Mouse (Mus musculus) thymus, adult 2 months (tissue): ENCODE data around the gene Ebf1. TPM values are rescaled to one million over a fixed set of nuclear protein-coding genes. Genes with fewer than 3 reads are reported as not detected.
A peak's percentile ranks its signal among the peaks of the same experiment; 100 is the strongest.

ENCODE experiments used
- DNase-seq: peaks from one replicate; pipeline ENCODE4 v3.0.0; 2021
- H3K27ac ChIP-seq: fragments of 200-500 bp; 2 replicates; pipeline ENCODE4 v1.5.1; 2012; ENCODE audit warnings: low read length, control low read depth; ENCODE audit not compliant: control insufficient read depth, insufficient read depth
- H3K27me3 ChIP-seq: fragments of 200-500 bp; 2 replicates; pipeline ENCODE4 v1.6.1; 2012; ENCODE audit warnings: mild to moderate bottlenecking, low read length, moderate library complexity, mixed read lengths; ENCODE audit not compliant: control insufficient read depth, insufficient read depth
- H3K36me3 ChIP-seq: fragments of 200-500 bp; 2 replicates; pipeline ENCODE4 v1.6.1; 2012; ENCODE audit warnings: mild to moderate bottlenecking, low read length, moderate library complexity; ENCODE audit not compliant: control insufficient read depth, insufficient read depth
- H3K4me1 ChIP-seq: fragments of 200-500 bp; replicated peaks from 2 replicates; pipeline ENCODE4 v1.6.1; 2012; ENCODE audit warnings: low read length; ENCODE audit not compliant: control insufficient read depth, insufficient read depth
- H3K4me3 ChIP-seq: fragments of 200-500 bp; 2 replicates; pipeline ENCODE4 v1.5.1; 2012; ENCODE audit warnings: mild to moderate bottlenecking, low read length, control low read depth, moderate library complexity; ENCODE audit not compliant: control insufficient read depth, insufficient read depth
- CTCF ChIP-seq: fragments of 200-500 bp; IDR thresholded peaks from 2 replicates; pipeline ENCODE4 v1.5.1; 2012; ENCODE audit warnings: mild to moderate bottlenecking, control low read depth, low read length, moderate library complexity, borderline replicate concordance; ENCODE audit not compliant: control insufficient read depth, poor library complexity, insufficient read depth; ENCODE audit errors: extremely low read depth
- POLR2A ChIP-seq: fragments of 200-500 bp; IDR thresholded peaks from 2 replicates; pipeline ENCODE4 v1.6.1; 2012; ENCODE audit warnings: mild to moderate bottlenecking, low read length, control low read depth, moderate library complexity; ENCODE audit not compliant: control insufficient read depth, poor library complexity, insufficient read depth; ENCODE audit errors: extremely low read depth
- WGBS: fragments of 180-500 bp; shearing (Covaris S2); methylation state at CpG from one replicate; pipeline ENCODE4 v1.1.7; 2018; 5-methylcytosine and 5-hydroxymethylcytosine counted together
- polyA plus RNA-seq: library from polyadenylated mRNA; depleted of rRNA; stranded (reverse); fragments of >200 nt; gene quantifications from 2 replicates; pipeline ENCODE4 v1.2.3, GENCODE M21; 2012

Ebf1 gene
- polyA plus RNA-seq, 1 experiment, result 4.4 TPM

DNA sequence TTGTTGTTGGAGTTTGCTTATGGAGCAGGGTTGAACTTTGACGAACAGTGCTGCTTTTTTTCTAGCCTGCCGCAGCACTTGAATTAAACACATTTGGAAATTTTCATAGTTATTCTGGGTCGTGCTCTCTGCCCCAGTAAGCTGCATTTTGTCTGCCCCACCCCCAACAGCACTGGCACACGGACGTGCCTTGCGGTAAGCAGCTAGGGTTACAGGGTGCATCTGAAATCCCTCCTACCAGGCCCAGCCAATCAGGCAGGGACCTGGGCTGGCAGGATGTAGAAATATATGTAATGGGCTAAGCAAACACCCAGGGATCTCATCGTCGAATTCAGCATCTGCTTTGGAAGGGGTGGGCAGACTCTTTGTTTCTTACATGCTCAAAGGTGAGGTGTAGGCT lies 307.8 kb downstream of the Ebf1 start:
- H3K36me3 ChIP-seq, result no peaks in the 10 kb centered on the region
- 73% methylated on average over 8 of the region's 8 CpGs for WGBS
- peak overlapping the region; percentile 51; the same call in 1 of the 2 replicates for H3K27ac ChIP-seq
- H3K27me3 ChIP-seq, result no peaks in the 10 kb centered on the region
- H3K4me1 ChIP-seq, result 0 out of 2 replicates have a peak, but pooled peaks cover 5% of the 10 kb centered on the region
- no peak for TF ChIP-seq CTCF
- TF ChIP-seq POLR2A, result no peak
- H3K4me3 ChIP-seq, result no peak overlapping the region
- DNase-seq, result peak; percentile 39

- no peak for DNase-seq
- Histone ChIP-seq H3K36me3 (no peaks in the 10 kb centered on the region), H3K27me3 (no peaks in the 10 kb centered on the region), H3K27ac (no peak overlapping the region), H3K4me3 (no peak overlapping the region), H3K4me1 (0 out of 2 replicates have a peak, but pooled peaks cover 5% of the 10 kb centered on the region)
- TF ChIP-seq CTCF, result no peak
- TF ChIP-seq POLR2A, result no peak
- 94% methylated on average over 12 of the region's 12 CpGs for WGBS
These were observed 308.8 kb downstream of the Ebf1 start for GRCm38 (mm10) chr11:44925806-44926525.

DNA sequence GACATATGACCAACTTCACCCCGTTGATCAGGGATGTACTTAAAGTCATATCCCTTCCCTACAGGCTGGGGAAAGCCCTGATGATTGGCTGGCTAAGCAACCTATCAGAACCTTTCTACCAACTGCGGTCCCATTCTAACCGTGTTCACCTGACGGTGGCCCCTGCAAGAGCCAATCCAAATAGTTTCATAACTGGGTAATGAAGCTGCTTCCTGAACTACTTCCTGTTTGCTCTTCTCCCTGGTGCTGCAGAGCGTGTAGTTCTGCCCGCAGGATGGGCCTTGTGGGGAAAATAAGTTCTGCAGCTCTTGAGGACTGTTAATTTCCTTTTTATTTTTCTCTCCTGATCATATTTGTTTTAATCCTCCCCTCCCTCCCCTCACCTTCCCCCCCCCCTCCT lies 311.3 kb downstream of the Ebf1 start:
- DNase-seq, result no peak
- WGBS, result 31% methylated on average over 6 of the region's 6 CpGs
- no peaks in the 10 kb centered on the region for H3K27me3 ChIP-seq
- H3K4me1 ChIP-seq, result 0 out of 2 replicates have a peak, but pooled peaks cover 5% of the 10 kb centered on the region
- H3K36me3 ChIP-seq, result no peaks in the 10 kb centered on the region
- no peak overlapping the region for H3K4me3 ChIP-seq
- no peak overlapping the region for H3K27ac ChIP-seq
- TF ChIP-seq CTCF, result no peak

DNA sequence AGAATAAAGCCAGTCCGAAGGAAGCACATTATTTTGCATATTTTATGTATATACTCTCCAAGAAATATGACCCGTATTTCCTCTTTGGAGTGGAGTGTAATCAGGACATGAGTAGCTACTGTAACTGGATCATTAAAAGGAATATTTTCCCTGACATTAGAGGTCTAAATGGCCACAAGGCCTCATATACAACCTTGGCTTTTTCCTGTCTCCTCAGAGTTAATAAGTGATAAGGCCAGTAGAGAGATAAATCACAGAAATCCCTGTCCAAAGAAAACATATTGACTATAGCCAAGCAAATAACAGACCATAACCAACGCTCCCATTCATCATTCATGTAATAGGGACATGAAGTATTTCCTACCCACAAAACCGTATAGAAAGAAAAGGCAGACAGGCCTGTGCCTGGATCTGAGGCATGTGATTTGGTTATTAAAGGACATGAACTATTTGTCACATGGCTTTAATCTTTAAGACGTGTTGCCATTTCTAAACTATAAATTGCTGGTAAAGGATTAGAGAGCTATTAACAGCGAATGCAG lies 315.9 kb downstream of the Ebf1 start:
- 93% methylated on average over 6 of the region's 6 CpGs for WGBS
- no peaks in the 10 kb centered on the region for H3K36me3 ChIP-seq
- 0 out of 2 replicates have a peak, but pooled peaks cover 2% of the 10 kb centered on the region for H3K4me1 ChIP-seq
- DNase-seq, result no peak
- H3K27ac ChIP-seq, result no peak overlapping the region
- H3K27me3 ChIP-seq, result no peaks in the 10 kb centered on the region
- H3K4me3 ChIP-seq, result no peak overlapping the region
- TF ChIP-seq CTCF (no peak), POLR2A (no peak)

- H3K27ac ChIP-seq, result no peak overlapping the region
- TF ChIP-seq POLR2A (no peak), CTCF (no peak)
- no peaks in the 10 kb centered on the region for H3K27me3 ChIP-seq
- no peaks in the 10 kb centered on the region for H3K36me3 ChIP-seq
- no peak overlapping the region for H3K4me3 ChIP-seq
- no peaks in the 10 kb centered on the region for H3K4me1 ChIP-seq
- 94% methylated on average over 4 of the region's 4 CpGs for WGBS
- no peak for DNase-seq
These were observed 326.7 kb downstream of the Ebf1 start for GRCm38 (mm10) chr11:44943781-44944180.

DNA sequence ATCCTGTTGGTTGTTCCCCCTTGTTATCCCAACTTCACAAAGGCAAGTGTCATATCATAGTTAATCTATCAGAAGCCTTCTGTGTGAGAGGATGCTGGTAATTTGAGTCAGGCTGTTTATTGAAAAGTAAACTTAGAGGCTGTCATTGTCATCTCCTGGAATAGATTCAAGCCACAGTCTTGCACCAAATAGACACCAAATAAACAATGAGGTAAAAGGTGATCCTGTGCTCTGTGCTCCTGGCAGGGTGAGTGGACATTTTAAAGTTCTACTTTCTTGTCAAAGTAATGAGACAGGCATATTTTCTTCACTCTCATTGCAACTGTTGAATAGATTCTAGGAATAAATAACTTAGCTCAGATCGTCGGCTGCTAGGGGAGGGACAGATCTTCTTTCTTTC lies 327.3 kb downstream of the Ebf1 start:
- 88% methylated on average over 2 of the region's 2 CpGs for WGBS
- TF ChIP-seq POLR2A (no peak), CTCF (no peak)
- Histone ChIP-seq H3K27ac (no peak overlapping the region), H3K4me3 (no peak overlapping the region), H3K27me3 (no peaks in the 10 kb centered on the region), H3K4me1 (no peaks in the 10 kb centered on the region), H3K36me3 (no peaks in the 10 kb centered on the region)
- DNase-seq, result no peak

- no peak for TF ChIP-seq POLR2A
- TF ChIP-seq CTCF, result no peak
- Histone ChIP-seq H3K27me3 (no peaks in the 10 kb centered on the region), H3K4me3 (no peak overlapping the region), H3K4me1 (no peaks in the 10 kb centered on the region), H3K27ac (no peak overlapping the region), H3K36me3 (no peaks in the 10 kb centered on the region)
- no peak for DNase-seq
- WGBS, result 91% methylated on average over 3 of the region's 3 CpGs
These were observed 329.5 kb downstream of the Ebf1 start for GRCm38 (mm10) chr11:44946618-44947017.
